Mouse (Mus musculus) thymus, adult 2 months (tissue): ENCODE results near the gene Chid1.

Experiments
- CTCF ChIP-seq: fragments of 200-500 bp; IDR thresholded peaks from 2 replicates; pipeline ENCODE4 v1.5.1; 2012; ENCODE audit warnings: mild to moderate bottlenecking, control low read depth, low read length, moderate library complexity, borderline replicate concordance; ENCODE audit not compliant: control insufficient read depth, poor library complexity, insufficient read depth; ENCODE audit errors: extremely low read depth
- POLR2A ChIP-seq: fragments of 200-500 bp; IDR thresholded peaks from 2 replicates; pipeline ENCODE4 v1.6.1; 2012; ENCODE audit warnings: mild to moderate bottlenecking, low read length, control low read depth, moderate library complexity; ENCODE audit not compliant: control insufficient read depth, poor library complexity, insufficient read depth; ENCODE audit errors: extremely low read depth

- TF ChIP-seq CTCF (no peak), POLR2A (no peak)
Observed at GRCm38 (mm10) chr7:141501820-141502555, 37.7 kb downstream of the Chid1 start.
